Mouse (Mus musculus) heart, adult 11 months (tissue): Measurements from ENCODE around the gene Xylb.

Experiments
- DNase-seq: peaks from one replicate; pipeline ENCODE4 v3.0.0; 2022

Xylb gene

GRCm38 (mm10) chr9:119357331-119358057 lies at the start of gene Xylb:
TSS of gene Xylb (plus strand) at chr9:119357381.
- peak; percentile 99 for DNase-seq

GRCm38 (mm10) chr9:119309067-119309466 lies 48.1 kb upstream of the Xylb start:
- DNase-seq: peak; percentile 33

GRCm38 (mm10) chr9:119313096-119313495 lies 44.1 kb upstream of the Xylb start:
- DNase-seq: peak; percentile 86

GRCm38 (mm10) chr9:119318891-119319290 lies 38.3 kb upstream of the Xylb start:
- DNase-seq: no peak

GRCm38 (mm10) chr9:119320446-119320845 lies 36.7 kb upstream of the Xylb start:
- no peak for DNase-seq

- no peak for DNase-seq
Observed at GRCm38 (mm10) chr9:119320946-119321345, 36.2 kb upstream of the Xylb start.

GRCm38 (mm10) chr9:119321392-119322229 lies 35.6 kb upstream of the Xylb start:
- DNase-seq: no peak

- DNase-seq: peak; percentile 100
Observed at GRCm38 (mm10) chr9:119322289-119323259, 34.6 kb upstream of the Xylb start, which contains the start of gene Oxsr1. TSS of gene Oxsr1 (minus strand) at chr9:119322427.

GRCm38 (mm10) chr9:119323260-119323645 lies 33.9 kb upstream of the Xylb start:
- no peak for DNase-seq

- DNase-seq: no peak
Observed at GRCm38 (mm10) chr9:119324130-119324529, 33.1 kb upstream of the Xylb start.

- no peak for DNase-seq
Observed at GRCm38 (mm10) chr9:119328488-119328887, 28.7 kb upstream of the Xylb start.

- DNase-seq: no peak
Observed at GRCm38 (mm10) chr9:119330186-119330963, 26.8 kb upstream of the Xylb start.

- DNase-seq: peak; percentile 98
Observed at GRCm38 (mm10) chr9:119334324-119334723, 22.9 kb upstream of the Xylb start.

GRCm38 (mm10) chr9:119334834-119335233 lies 22.3 kb upstream of the Xylb start:
- no peak for DNase-seq

GRCm38 (mm10) chr9:119335571-119335970 lies 21.6 kb upstream of the Xylb start:
- no peak for DNase-seq

GRCm38 (mm10) chr9:119337842-119338241 lies 19.3 kb upstream of the Xylb start:
- DNase-seq: peak; percentile 89

- peak; percentile 92 for DNase-seq
Observed at GRCm38 (mm10) chr9:119338350-119338749, 18.8 kb upstream of the Xylb start.

- no peak for DNase-seq
Observed at GRCm38 (mm10) chr9:119339106-119339505, 18.1 kb upstream of the Xylb start.

GRCm38 (mm10) chr9:119339558-119340211 lies 17.5 kb upstream of the Xylb start, which contains the start of gene Acaa1a:
TSS of gene Acaa1a (plus strand) at chr9:119339676.
- peak; percentile 99 for DNase-seq

GRCm38 (mm10) chr9:119340212-119340580 lies 17.0 kb upstream of the Xylb start:
- DNase-seq: no peak
